Mouse (Mus musculus) layer of hippocampus, adult 18-20 months (tissue): ENCODE measurements at regions not wholly inside any gene's neighbourhood (a gene's known extent, or its start where the extent isn't known, plus 50 kb on each side); places are given as distances from the start of the nearest gene placed in this dataset.
A peak's percentile ranks its signal among the peaks of the same experiment; 100 is the strongest.

Source experiments
- DNase-seq, 2 experiments: peaks; one replicate each; pipeline ENCODE4 v3.0.0; 2022; ENCODE audit warnings: low spot score in 2 of 2

DNA sequence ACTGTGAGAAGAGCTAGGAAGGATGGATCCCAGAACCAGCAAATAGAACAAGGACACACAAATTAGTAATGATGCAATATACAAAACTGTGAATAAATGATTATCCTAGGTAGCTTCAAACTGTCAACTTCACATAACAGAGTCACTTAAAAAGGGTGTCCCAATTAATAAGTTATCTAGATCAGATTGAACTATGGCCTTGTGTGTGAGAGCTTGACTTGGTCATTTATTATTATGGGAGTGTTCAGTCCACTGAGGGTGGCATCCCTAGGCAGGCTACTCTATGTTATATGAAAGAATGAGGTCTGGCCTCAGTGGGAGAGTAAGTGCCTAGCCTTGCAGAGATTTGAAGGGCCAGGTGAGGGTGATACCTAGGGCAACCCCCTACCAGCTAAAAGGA lies 104.4 kb upstream of the Chl1 start:
- DNase-seq = no peak

DNA sequence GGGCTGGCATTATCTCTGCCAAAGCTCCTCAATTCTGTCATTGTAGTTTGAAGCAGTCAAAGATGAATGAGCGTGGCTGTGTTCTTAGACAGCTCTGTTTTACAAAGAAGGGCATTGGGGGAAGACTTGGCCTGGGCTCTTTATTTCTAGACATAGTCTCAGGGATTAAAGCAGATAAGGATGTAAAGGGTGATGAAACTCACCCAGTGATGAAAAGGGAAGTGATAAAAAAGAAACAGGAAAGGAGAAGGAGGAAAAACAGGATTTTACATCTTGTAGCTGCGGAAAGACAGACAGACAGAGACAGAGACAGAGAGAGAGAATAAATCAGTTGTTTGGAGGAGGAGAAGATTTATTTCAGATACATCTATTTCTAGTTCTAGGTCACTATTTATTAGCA lies 95.5 kb upstream of the Chl1 start:
- DNase-seq = no peak

DNA sequence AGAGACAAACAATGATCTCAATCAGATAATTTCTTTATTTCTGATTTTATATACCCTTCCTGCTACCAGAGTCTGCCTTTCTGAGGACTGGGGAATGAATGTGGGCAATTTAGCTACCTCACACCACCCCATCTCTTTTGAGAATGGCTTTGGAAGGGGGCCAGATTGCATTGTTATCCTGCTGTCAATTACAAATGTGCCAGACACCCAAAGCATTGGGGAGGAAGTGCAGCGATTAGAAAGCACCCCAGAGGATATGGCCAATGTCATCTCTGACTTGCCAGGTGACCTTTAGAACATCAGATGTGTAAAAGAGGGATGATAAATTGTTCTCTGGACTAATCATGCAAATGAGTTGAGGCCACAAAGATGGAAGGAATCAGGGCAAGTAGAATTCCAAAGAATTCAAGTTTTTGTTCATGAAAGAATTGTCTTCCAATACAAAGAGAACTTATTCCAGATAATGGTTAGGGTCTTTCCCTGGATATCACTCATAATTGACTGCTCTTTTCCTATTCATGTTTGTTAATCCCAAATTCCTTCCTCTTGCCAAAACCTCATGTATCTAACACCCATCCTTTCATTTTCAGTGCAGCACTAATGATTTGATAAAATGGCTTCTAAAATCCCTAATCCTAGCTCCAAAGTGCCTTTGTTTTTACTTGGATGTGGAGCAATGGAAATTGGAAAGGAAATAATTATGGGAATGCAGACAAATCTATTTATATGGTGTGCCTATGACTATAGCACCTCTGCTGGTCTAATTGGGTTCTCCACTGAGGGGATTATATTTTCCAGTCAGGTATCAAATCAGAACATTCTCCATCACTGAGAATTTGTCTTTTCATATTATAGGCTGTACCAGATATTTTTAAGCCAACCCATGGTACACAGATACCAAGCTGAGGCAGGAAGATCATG lies 89.1 kb upstream of the Chl1 start:
- DNase-seq = peak in 1 of 2 experiments; percentile 19

DNA sequence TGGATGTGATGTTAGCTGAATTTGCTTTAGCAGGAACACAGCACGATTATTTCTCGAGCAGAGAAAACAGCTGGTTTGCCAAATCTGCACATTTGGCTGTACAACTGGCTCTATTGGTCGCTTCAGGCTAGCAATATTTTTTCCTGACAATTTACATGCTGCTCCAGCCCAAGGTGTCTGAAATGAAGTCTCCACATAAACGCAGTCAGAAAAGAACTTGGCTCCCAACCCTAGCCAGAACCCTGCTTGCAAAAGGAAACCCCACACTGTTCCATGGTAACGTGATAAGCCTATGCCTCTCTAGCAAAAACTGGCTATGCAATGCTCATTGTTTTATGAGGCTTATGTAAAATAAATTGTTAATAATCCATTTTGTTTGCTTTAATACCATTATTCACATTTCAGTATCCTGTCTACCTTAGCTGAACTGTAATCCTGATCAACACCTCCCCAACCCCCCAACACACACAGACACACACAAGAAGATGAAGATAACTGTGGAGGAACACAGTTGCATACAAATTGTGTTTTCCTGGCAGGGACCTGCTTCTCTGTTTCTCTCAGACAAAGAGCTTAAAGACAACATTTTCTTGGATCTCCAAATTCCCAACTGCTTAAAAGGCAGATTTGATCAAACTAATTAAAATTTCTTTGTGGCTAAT lies 79.3 kb upstream of the Chl1 start:
- peak; percentile 21 to 54 for DNase-seq

DNA sequence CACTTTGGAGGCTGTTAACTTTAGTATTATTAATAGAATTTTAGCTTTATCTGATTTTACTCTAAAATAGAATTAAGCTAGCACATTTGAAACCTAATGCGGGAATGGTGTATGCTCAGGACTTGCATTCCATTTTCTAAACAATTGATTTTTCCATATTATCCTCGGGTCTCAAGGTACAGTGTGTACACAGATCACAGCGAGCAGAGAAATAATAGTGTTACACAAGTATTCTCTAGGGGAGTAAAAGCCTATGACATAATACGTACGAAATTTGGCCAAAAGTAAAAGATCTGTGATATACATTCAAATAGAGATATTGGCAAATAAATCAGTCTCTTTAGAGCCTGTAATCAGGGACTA lies 78.8 kb upstream of the Chl1 start:
- DNase-seq = no peak
